Mouse (Mus musculus): ENCODE measurements around the gene Has1. TPM values are rescaled to one million over a fixed set of nuclear protein-coding genes. Genes with fewer than 3 reads are reported as not detected.
"Not testable (repeated sequence)": the region's sequence is repeated elsewhere in the genome, so short reads cannot be mapped to it uniquely, and the experiment has no call there.

The Has1 gene
- polyA plus RNA-seq, 1 experiment, result 0.16 TPM

GRCm38 (mm10) chr17:17860110-17860509, 5.1 kb upstream of the Has1 start:
- H3K4me1 ChIP-seq (ENCODE audit: control insufficient read depth, insufficient read depth, insufficient read length, low read length), result no peaks in the 10 kb centered on the region
- 77% methylated on average over 3 of the region's 3 CpGs for WGBS
- no peaks in the 10 kb centered on the region for H3K36me3 ChIP-seq (ENCODE audit: control insufficient read depth, insufficient read depth, low read length)
- no peak overlapping the region for H3K27ac ChIP-seq (ENCODE audit: insufficient read depth, low read depth, low read length)
- H3K27me3 ChIP-seq (ENCODE audit: control insufficient read depth, insufficient read depth, low read length), result no peaks in the 10 kb centered on the region
- no peak overlapping the region for H3K4me3 ChIP-seq (ENCODE audit: low read depth, low read length)
- TF ChIP-seq POLR2A (IDR thresholded peaks at IDR 0.05; ENCODE audit: low read depth, low read length), result no peak
- TF ChIP-seq CTCF (IDR thresholded peaks at IDR 0.05; ENCODE audit: extremely low read depth, insufficient read length, insufficient replicate concordance, low read depth, low read length), result no peak

DNA sequence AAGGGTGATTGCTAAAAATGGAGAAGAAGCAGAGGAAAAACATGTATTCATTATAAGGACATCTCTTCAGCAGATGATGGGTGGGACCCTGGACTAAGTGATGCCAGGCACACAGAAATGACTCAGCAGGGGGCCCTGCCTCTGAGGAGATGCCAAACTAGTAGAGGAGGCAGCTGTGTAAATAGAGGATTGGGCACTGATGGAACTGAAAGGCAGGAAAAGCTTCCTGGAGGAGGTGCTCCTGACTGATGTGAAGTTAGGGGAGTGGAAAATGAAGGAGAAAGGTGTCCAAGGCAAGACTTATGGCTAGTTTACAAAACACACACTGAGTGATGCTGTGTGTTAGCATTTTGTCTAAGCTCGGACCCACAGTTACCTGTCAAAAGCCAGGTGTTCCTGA, 2.4 kb upstream of the Has1 start:
- H3K36me3 ChIP-seq (ENCODE audit: control insufficient read depth, insufficient read depth, low read length), result no peaks in the 10 kb centered on the region
- no peak overlapping the region for H3K27ac ChIP-seq (ENCODE audit: insufficient read depth, low read depth, low read length)
- no peak overlapping the region for H3K4me3 ChIP-seq (ENCODE audit: low read depth, low read length)
- H3K27me3 ChIP-seq (ENCODE audit: control insufficient read depth, insufficient read depth, low read length), result no peaks in the 10 kb centered on the region
- TF ChIP-seq POLR2A (IDR thresholded peaks at IDR 0.05; ENCODE audit: low read depth, low read length), result no peak
- TF ChIP-seq CTCF (IDR thresholded peaks at IDR 0.05; ENCODE audit: extremely low read depth, insufficient read length, insufficient replicate concordance, low read depth, low read length), result no peak
- no peaks in the 10 kb centered on the region for H3K4me1 ChIP-seq (ENCODE audit: control insufficient read depth, insufficient read depth, insufficient read length, low read length)
- WGBS, result 78% methylated on average over 1 of the region's 1 CpGs

- TF ChIP-seq CTCF (IDR thresholded peaks at IDR 0.05; ENCODE audit: extremely low read depth, insufficient read length, insufficient replicate concordance, low read depth, low read length), result no peak
- no peak for TF ChIP-seq POLR2A (IDR thresholded peaks at IDR 0.05; ENCODE audit: low read depth, low read length)
- Histone ChIP-seq H3K27ac (ENCODE audit: insufficient read depth, low read depth, low read length) (no peak overlapping the region), H3K4me3 (ENCODE audit: low read depth, low read length) (no peak overlapping the region), H3K27me3 (ENCODE audit: control insufficient read depth, insufficient read depth, low read length) (no peaks in the 10 kb centered on the region), H3K36me3 (ENCODE audit: control insufficient read depth, insufficient read depth, low read length) (no peaks in the 10 kb centered on the region), H3K4me1 (ENCODE audit: control insufficient read depth, insufficient read depth, insufficient read length, low read length) (no peaks in the 10 kb centered on the region)
- WGBS, result 82% methylated on average over 1 of the region's 1 CpGs
Measured at GRCm38 (mm10) chr17:17856612-17857011, 1.6 kb upstream of the Has1 start.

DNA sequence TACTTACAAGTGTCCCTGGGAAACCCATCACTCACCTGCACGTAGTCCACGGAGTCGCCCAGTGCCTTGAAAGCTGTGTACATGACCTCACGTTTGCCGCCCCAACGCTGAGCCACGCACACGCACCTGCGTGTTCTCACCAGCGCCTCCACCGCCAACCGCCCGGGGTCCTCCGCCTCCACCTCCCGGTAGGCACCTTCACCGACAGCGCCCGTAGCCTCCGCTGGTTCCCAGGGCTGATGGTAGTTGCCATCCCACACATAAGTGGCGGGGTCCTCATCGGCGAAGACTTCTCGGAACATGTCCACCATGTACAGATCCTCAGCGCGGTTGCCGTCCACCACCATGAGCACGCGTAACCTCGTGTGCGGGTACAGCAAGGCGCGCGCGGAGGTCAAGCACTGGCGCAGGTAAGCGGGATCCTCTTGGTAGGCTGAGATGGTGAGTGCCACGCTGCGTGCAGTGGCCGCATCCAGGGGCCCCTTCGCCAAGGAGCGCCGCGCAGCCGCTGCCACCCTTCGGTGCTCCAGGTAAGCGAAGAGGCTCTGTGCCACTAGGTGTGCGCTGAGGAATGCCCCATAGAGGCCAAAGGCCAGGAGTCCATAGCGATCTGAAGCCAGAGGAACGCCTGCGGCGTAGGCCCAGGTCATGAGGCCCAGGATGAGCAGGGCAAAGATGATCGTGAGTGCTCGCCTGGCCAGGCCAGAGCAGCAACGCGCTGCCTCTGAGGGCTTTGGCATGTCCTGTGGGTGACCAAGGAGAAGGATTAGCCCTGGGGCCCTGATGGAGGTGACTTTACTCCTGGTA, 4.9 kb downstream of the Has1 start:
- H3K36me3 ChIP-seq (ENCODE audit: control insufficient read depth, insufficient read depth, low read length), result no peaks in the 10 kb centered on the region
- WGBS, result 26% methylated on average over 55 of the region's 55 CpGs
- no peak for TF ChIP-seq CTCF (IDR thresholded peaks at IDR 0.05; ENCODE audit: extremely low read depth, insufficient read length, insufficient replicate concordance, low read depth, low read length)
- no peak for TF ChIP-seq POLR2A (IDR thresholded peaks at IDR 0.05; ENCODE audit: low read depth, low read length)
- H3K4me3 ChIP-seq (ENCODE audit: low read depth, low read length), result no peak overlapping the region
- H3K27ac ChIP-seq (ENCODE audit: insufficient read depth, low read depth, low read length), result no peak overlapping the region
- peaks cover 4% of the 10 kb centered on the region; the same call in 1 of the 2 replicates for H3K27me3 ChIP-seq (ENCODE audit: control insufficient read depth, insufficient read depth, low read length)
- H3K4me1 ChIP-seq (ENCODE audit: control insufficient read depth, insufficient read depth, insufficient read length, low read length), result no peaks in the 10 kb centered on the region

DNA sequence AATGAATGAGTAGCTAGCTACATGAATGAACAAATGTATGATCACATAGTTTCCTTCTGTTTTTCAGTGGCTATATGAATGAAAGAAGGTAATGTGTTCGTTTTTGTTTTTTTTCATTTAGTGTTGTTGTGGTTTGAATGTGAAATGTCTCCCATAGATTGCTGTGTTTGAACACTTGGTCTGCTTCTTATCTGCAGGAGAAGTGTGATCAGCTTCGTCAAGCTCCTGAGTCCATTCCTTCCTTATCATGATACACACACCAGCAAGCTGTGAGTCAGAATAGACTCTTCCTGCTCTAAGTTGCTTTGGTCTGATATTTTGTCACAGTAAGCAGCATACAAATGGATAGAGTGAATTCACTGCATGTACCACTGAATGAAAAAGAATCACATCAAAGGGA, 6.0 kb downstream of the Has1 start:
- Histone ChIP-seq H3K27me3 (ENCODE audit: control insufficient read depth, insufficient read depth, low read length) (peaks cover 4% of the 10 kb centered on the region; the same call in 1 of the 2 replicates), H3K36me3 (ENCODE audit: control insufficient read depth, insufficient read depth, low read length) (no peaks in the 10 kb centered on the region), H3K27ac (ENCODE audit: insufficient read depth, low read depth, low read length) (no peak overlapping the region), H3K4me3 (ENCODE audit: low read depth, low read length) (no peak overlapping the region), H3K4me1 (ENCODE audit: control insufficient read depth, insufficient read depth, insufficient read length, low read length) (no peaks in the 10 kb centered on the region)
- no peak for TF ChIP-seq CTCF (IDR thresholded peaks at IDR 0.05; ENCODE audit: extremely low read depth, insufficient read length, insufficient replicate concordance, low read depth, low read length)
- no peak for TF ChIP-seq POLR2A (IDR thresholded peaks at IDR 0.05; ENCODE audit: low read depth, low read length)
- WGBS, result 44% methylated on average over 2 of the region's 2 CpGs

DNA sequence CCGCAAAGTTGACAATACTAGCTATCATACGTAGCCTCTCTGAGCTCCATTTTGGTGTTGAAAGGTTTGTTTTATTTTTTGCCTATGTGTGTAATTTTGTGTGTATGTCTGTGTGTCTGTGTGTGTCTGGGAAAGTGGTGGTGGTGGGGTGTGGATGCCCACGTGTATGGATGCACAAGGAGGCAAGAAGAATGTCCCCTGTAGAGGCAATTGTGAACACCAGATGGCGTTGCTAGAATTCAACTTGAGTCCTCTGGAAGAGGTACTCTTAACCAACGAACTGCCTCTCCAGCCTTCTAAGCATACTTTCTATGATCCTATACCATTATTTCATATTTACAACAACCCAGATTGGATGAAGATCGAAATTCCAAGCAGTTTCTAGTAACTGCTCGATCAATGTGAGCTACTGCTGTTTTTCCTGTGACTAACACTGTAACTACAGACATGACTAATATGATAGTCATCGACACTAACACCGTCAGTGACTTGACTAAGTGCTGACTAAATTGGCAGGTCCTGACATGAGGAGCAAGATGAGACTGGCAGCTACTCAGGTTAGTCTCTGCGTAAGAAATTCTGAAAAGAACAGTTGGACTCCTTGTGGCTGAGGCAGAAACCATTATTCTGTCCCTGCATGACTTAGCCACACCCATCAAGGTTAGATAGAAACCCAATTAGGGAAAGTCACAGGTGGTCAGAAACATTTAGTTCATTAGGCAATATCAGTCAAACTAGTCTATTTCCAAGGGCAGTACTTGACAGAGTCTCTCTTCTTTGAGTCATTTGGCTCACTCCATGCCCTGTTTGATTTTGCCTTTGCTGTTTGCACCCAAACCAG, 9.6 kb downstream of the Has1 start:
- Histone ChIP-seq H3K4me3 (ENCODE audit: low read depth, low read length) (no peak overlapping the region), H3K4me1 (ENCODE audit: control insufficient read depth, insufficient read depth, insufficient read length, low read length) (no peaks in the 10 kb centered on the region), H3K27ac (ENCODE audit: insufficient read depth, low read depth, low read length) (no peak overlapping the region), H3K36me3 (ENCODE audit: control insufficient read depth, insufficient read depth, low read length) (no peaks in the 10 kb centered on the region), H3K27me3 (ENCODE audit: control insufficient read depth, insufficient read depth, low read length) (peaks cover 4% of the 10 kb centered on the region; the same call in 1 of the 2 replicates)
- TF ChIP-seq CTCF (IDR thresholded peaks at IDR 0.05; ENCODE audit: extremely low read depth, insufficient read length, insufficient replicate concordance, low read depth, low read length), result no peak
- TF ChIP-seq POLR2A (IDR thresholded peaks at IDR 0.05; ENCODE audit: low read depth, low read length), result no peak
- 72% methylated on average over 10 of the region's 10 CpGs for WGBS

GRCm38 (mm10) chr17:17844606-17845005, 10.4 kb downstream of the Has1 start:
- WGBS, result 54% methylated on average over 3 of the region's 3 CpGs
- not testable (repeated sequence) for H3K36me3 ChIP-seq (ENCODE audit: control insufficient read depth, insufficient read depth, low read length); H3K4me3 ChIP-seq (ENCODE audit: low read depth, low read length); H3K27ac ChIP-seq (ENCODE audit: insufficient read depth, low read depth, low read length); H3K4me1 ChIP-seq (ENCODE audit: control insufficient read depth, insufficient read depth, insufficient read length, low read length); H3K27me3 ChIP-seq (ENCODE audit: control insufficient read depth, insufficient read depth, low read length)

Measured in small intestine, adult 2 months (tissue).